Comparison of ENCODE assay signal across 13 mouse cellular contexts in the genomic region with DNA sequence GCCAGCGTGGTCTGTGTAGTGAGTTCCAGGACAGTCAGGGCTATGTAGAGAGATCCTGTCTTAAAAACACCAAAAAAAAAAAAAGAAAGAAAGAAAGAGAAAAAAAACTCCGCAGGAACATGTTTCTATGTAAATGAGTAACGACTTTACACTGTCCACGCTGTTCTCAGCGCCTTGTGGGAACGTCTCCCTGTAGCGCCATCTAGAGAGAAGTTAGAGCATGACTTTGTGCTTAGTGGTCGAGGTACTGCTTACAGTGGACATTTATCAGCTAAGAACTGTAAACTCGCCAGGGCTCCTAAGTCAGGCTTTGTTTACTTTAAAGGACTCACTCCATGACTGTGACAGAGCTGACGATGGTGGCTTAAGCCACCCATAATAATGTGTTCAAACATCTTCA. TPM values are rescaled to one million over a fixed set of nuclear protein-coding genes. Genes with fewer than 3 reads are reported as not detected.
A peak's percentile ranks its signal among the peaks of the same experiment; 100 is the strongest.
DNase-seq lines count a peak whose midpoint lies in the region; ATAC-seq and TF ChIP-seq lines count a peak whose summit lies in the region.
"Had no signal": no experiment of that assay in that cellular context is flagged by ENCODE, and none has a peak within 500 bp of the region (broad histone marks: within the 10 kb centered on the region; RNA-seq: fewer than 3 reads in every experiment).

No protein-coding gene starts in this region.

- intact Hi-C loops in gastrocnemius, adult 2 months (cut with DNase I): no loop called here
- intact Hi-C loops in left cerebral cortex, adult 2 months (cut with DNase I): no loop called here

- no peak overlapping the region for H3K4me3 ChIP-seq in gastrocnemius, adult 2 months
- H3K4me3 ChIP-seq in left cerebral cortex, adult 2 months: no peak overlapping the region
- H3K4me3 ChIP-seq: erythroblast, embryonic 14.5 days; midbrain, embryonic 12.5 days had no signal

- no peak for ATAC-seq in erythroblast, adult 5-6 weeks (replicated peaks; ENCODE audit: low FRiP score, poor library complexity, severe bottlenecking)

- no peak overlapping the region for H3K27ac ChIP-seq in gastrocnemius, adult 2 months
- H3K27ac ChIP-seq in left cerebral cortex, adult 2 months: no peak overlapping the region
- H3K27ac ChIP-seq: midbrain, embryonic 12.5 days had no signal

- no peak for DNase-seq in gastrocnemius, adult 2 months
- no peak for DNase-seq in gastrocnemius, adult 8-10 months (ENCODE audit: low spot score in 2 of 2)
- DNase-seq in left cerebral cortex, adult 2 months (ENCODE audit: extremely low spot score in 1 of 2, low spot score in 2 of 2): no peak
- DNase-seq in left cerebral cortex, adult 8-10 months (ENCODE audit: low spot score in 2 of 2): no peak
- DNase-seq in ES-CJ7 (ENCODE audit: low read depth, low spot score): peak; percentile 75
- DNase-seq in induced T-regulatory cell, adult 2 months (ENCODE audit: low read depth): peak; percentile 32
- no peak for DNase-seq in Muller cell, postnatal 12 days (ENCODE audit: inconsistent ontology term)
- DNase-seq: cerebellum, adult 11 months; gastrocnemius, postnatal 25 days; right cerebral cortex, postnatal 25 days had no signal

- TF ChIP-seq CTCF in gastrocnemius, adult 2 months (IDR thresholded peaks at IDR 0.05): peak; percentile 47
- peak; percentile 17 for TF ChIP-seq CTCF in left cerebral cortex, adult 2 months (IDR thresholded peaks at IDR 0.05)

RNA-seq across cellular contexts. Expression of a gene that starts 14.2 kb away (rescaled TPM):
- total RNA-seq in gastrocnemius, adult 2 months (2021): 10 to 100 TPM; 14.7 to 23.0 TPM
- 10 to 100 TPM; 14.9 to 28.3 (median 18.1) TPM for total RNA-seq in gastrocnemius, adult 8-10 months (2022)
- 10 to 100 TPM; 69.6 to 71.2 TPM for total RNA-seq in left cerebral cortex, adult 2 months (2021)
- total RNA-seq in left cerebral cortex, adult 8-10 months (2022): 10 to 100 TPM; 66.3 to 80.0 (median 67.5) TPM
- total RNA-seq in erythroblast, adult 5-6 weeks (2015; ENCODE audit: low replicate concordance): 1.5 and 3.3 TPM in 2 replicates
- 1.7 and 2.5 TPM in 2 replicates for total RNA-seq in erythroblast, adult 5-6 weeks (2017; ENCODE audit: low replicate concordance)

RNA-seq across cellular contexts. Expression of a gene that starts 16.7 kb away (rescaled TPM):
- total RNA-seq in gastrocnemius, adult 2 months (2021): 100 to 1,000 TPM; 134 to 157 TPM
- total RNA-seq in gastrocnemius, adult 8-10 months (2022): 100 to 1,000 TPM; 138 to 148 (median 142) TPM
- 10 to 100 TPM; 71.6 to 79.3 TPM for total RNA-seq in left cerebral cortex, adult 2 months (2021)
- 10 to 100 TPM; 61.0 to 75.5 (median 69.9) TPM for total RNA-seq in left cerebral cortex, adult 8-10 months (2022)
- total RNA-seq in erythroblast, adult 5-6 weeks (2015; ENCODE audit: low replicate concordance): 18.6 and 34.2 TPM in 2 replicates
- total RNA-seq in erythroblast, adult 5-6 weeks (2017; ENCODE audit: low replicate concordance): 36.1 and 40.1 TPM in 2 replicates

RNA-seq across cellular contexts. Expression of a gene that starts 17.0 kb away (rescaled TPM):
- 10 to 100 TPM; 35.2 to 43.2 TPM for total RNA-seq in gastrocnemius, adult 2 months (2021)
- total RNA-seq in gastrocnemius, adult 8-10 months (2022): 10 to 100 TPM; 38.0 to 43.6 (median 41.7) TPM
- total RNA-seq in left cerebral cortex, adult 2 months (2021): 10 to 100 TPM; 31.1 to 32.1 TPM
- total RNA-seq in left cerebral cortex, adult 8-10 months (2022): 10 to 100 TPM; 34.0 to 36.4 (median 35.2) TPM
- total RNA-seq in erythroblast, adult 5-6 weeks (2015; ENCODE audit: low replicate concordance): 11.7 and 17.3 TPM in 2 replicates
- total RNA-seq in erythroblast, adult 5-6 weeks (2017; ENCODE audit: low replicate concordance): 12.5 and 17.3 TPM in 2 replicates

Comparison
In these comparisons a context has a peak if more than half of its experiments do, and no peak if none do; other contexts are left out.
1. DNase-seq: peak in ES-CJ7 (single experiment) and induced T-regulatory cell, adult 2 months (single experiment); none in gastrocnemius, adult 2 months (single experiment), gastrocnemius, adult 8-10 months (0 of 2), left cerebral cortex, adult 2 months (0 of 2), left cerebral cortex, adult 8-10 months (0 of 2) and Muller cell, postnatal 12 days (single experiment).